In the genomic region with DNA sequence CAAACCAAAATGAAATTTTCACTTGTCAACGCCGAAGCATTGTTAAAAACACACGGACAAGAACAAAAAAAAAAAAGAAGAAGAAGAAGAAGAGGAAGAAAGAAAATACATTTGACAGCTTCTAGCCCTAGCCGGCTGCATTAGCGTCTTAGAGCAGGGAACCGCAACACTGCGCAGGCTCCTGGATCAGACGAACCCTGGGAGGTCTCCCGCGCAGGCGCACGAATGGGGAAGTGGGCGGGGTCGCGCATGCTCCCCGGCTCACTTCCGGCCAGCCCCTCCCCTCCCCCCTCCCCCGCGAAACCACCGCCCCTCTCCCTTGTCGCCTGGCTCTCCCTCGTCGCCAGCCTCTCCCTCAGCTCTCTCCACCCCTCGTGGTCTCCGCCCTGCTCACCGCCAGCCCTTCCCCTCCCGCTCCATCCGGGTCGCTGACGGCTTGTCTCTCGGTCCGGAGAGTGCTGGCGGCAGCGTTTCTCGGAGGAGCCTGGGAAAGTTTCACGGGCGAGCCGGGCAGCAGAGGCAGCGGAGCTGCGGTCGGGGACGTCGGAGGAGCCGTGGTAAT, we compare ENCODE assay signal across 8 mouse cellular contexts. TPM values are rescaled to one million over a fixed set of nuclear protein-coding genes. Genes with fewer than 3 reads are reported as not detected.
DNase-seq lines count a peak whose midpoint lies in the region; ATAC-seq and TF ChIP-seq lines count a peak whose summit lies in the region.

Gene Herc4, plus strand, starts transcription at position 318 of the 562 bp plus-strand sequence.

- peak within 1 kb of the TSS; percentile 47 for H3K27ac ChIP-seq in ES-Bruce4 (ENCODE audit: insufficient read depth, low read length)
- H3K27ac ChIP-seq in forebrain, embryonic 13.5 days: peak within 1 kb of the TSS; percentile 96
- peak within 1 kb of the TSS; percentile 100 for H3K27ac ChIP-seq in liver, postnatal 0 days (ENCODE audit: low read depth)
- peak within 1 kb of the TSS; percentile 85 for H3K27ac ChIP-seq in neural tube, embryonic 14.5 days (ENCODE audit: low read depth, low read length)

- H3K27me3 ChIP-seq in ES-Bruce4 (ENCODE audit: control insufficient read depth, insufficient read depth, low read length, poor library complexity, severe bottlenecking): no peaks in the 10 kb centered on the region
- no peaks in the 10 kb centered on the region for H3K27me3 ChIP-seq in forebrain, embryonic 13.5 days
- H3K27me3 ChIP-seq in liver, postnatal 0 days (ENCODE audit: insufficient read depth, low read length): no peaks in the 10 kb centered on the region
- H3K27me3 ChIP-seq in neural tube, embryonic 14.5 days (ENCODE audit: control insufficient read depth, insufficient read depth, low read length): no peaks in the 10 kb centered on the region

- intact Hi-C loops in heart, postnatal 10 days (cut with DNase I): loop anchor here (5.0 to 10.0 kb wide), 4 partner anchors 41 to 219 kb away; partner anchors contain the start of genes Dnajc12, Hnrnph3, Mypn and Pbld2

- TF ChIP-seq POLR2A in ES-Bruce4 (IDR thresholded peaks at IDR 0.05; ENCODE audit: insufficient read depth, low read length): peak; percentile 38

- TF ChIP-seq EP300 in ES-Bruce4 (IDR thresholded peaks at IDR 0.05; ENCODE audit: insufficient read depth, low read depth, low read length): 0 out of 2 replicates have a peak, but pooled peaks have one; percentile 45
- TF ChIP-seq EP300 in liver, postnatal 0 days (IDR thresholded peaks at IDR 0.05; ENCODE audit: low read depth): no peak

- no peaks in the 10 kb centered on the region for H3K9me3 ChIP-seq in ES-Bruce4 (replicated peaks; ENCODE audit: control insufficient read depth, insufficient read depth, low read length, poor library complexity, severe bottlenecking)
- no peaks in the 10 kb centered on the region for H3K9me3 ChIP-seq in forebrain, embryonic 13.5 days (replicated peaks)
- no peaks in the 10 kb centered on the region for H3K9me3 ChIP-seq in liver, postnatal 0 days (ENCODE audit: low read length)
- H3K9me3 ChIP-seq in neural tube, embryonic 14.5 days (ENCODE audit: control insufficient read depth, low read length): no peaks in the 10 kb centered on the region

- WGBS in forebrain, embryonic 13.5 days: 0% methylated on average over 40 of the region's 44 CpGs
- under 1% methylated on average over 43 of the region's 44 CpGs for WGBS in large intestine, adult 2 months
- WGBS in liver, postnatal 0 days (ENCODE audit: insufficient replicate concordance): 3% methylated on average over 38 of the region's 44 CpGs
- WGBS in neural tube, embryonic 14.5 days: under 1% methylated on average over 37 of the region's 44 CpGs

- TF ChIP-seq CTCF in ES-Bruce4 (IDR thresholded peaks at IDR 0.05; ENCODE audit: low read depth, low read length): no peak
- no peak for TF ChIP-seq CTCF in liver, postnatal 0 days (IDR thresholded peaks at IDR 0.05; ENCODE audit: low read depth)

- peaks cover 15% of the 10 kb centered on the region for H3K36me3 ChIP-seq in ES-Bruce4 (ENCODE audit: control insufficient read depth, insufficient read depth, low read length, poor library complexity, severe bottlenecking)
- no peaks in the 10 kb centered on the region for H3K36me3 ChIP-seq in forebrain, embryonic 13.5 days (ENCODE audit: poor library complexity, severe bottlenecking)
- H3K36me3 ChIP-seq in liver, postnatal 0 days (replicated peaks; ENCODE audit: insufficient read depth, low read length): no peaks in the 10 kb centered on the region
- H3K36me3 ChIP-seq in neural tube, embryonic 14.5 days (ENCODE audit: control insufficient read depth, insufficient read depth, low read length): no peaks in the 10 kb centered on the region

- ATAC-seq in cerebellum, adult (ENCODE audit: insufficient number of reproducible peaks, low FRiP score, low TSS enrichment): peak; percentile 98
- ATAC-seq in forebrain, embryonic 13.5 days: peak; percentile 99
- peak; percentile 99 for ATAC-seq in liver, postnatal 0 days
- peak; percentile 98 for ATAC-seq in neural tube, embryonic 14.5 days (ENCODE audit: low read depth)

- peak within 1 kb of the TSS; percentile 91 for H3K9ac ChIP-seq in ES-Bruce4 (ENCODE audit: low read depth, poor library complexity, severe bottlenecking)
- H3K9ac ChIP-seq in forebrain, embryonic 13.5 days: peak within 1 kb of the TSS; percentile 96
- peak within 1 kb of the TSS; percentile 99 for H3K9ac ChIP-seq in liver, postnatal 0 days (replicated peaks)
- peak within 1 kb of the TSS; percentile 74 for H3K9ac ChIP-seq in neural tube, embryonic 14.5 days (replicated peaks; ENCODE audit: low read depth, low read length)

- H3K4me2 ChIP-seq in forebrain, embryonic 13.5 days: peak within 1 kb of the TSS; percentile 67
- peak within 1 kb of the TSS; percentile 76 for H3K4me2 ChIP-seq in liver, postnatal 0 days (ENCODE audit: low read depth, low read length)
- peak within 1 kb of the TSS; percentile 74 for H3K4me2 ChIP-seq in neural tube, embryonic 14.5 days (ENCODE audit: low read depth, low read length)

- H3K4me1 ChIP-seq in ES-Bruce4 (ENCODE audit: control insufficient read depth, insufficient read depth, low read length): peaks cover 1% of the 10 kb centered on the region
- peaks cover 23% of the 10 kb centered on the region for H3K4me1 ChIP-seq in forebrain, embryonic 13.5 days
- peaks cover 14% of the 10 kb centered on the region for H3K4me1 ChIP-seq in liver, postnatal 0 days (ENCODE audit: insufficient read depth)
- peaks cover 12% of the 10 kb centered on the region for H3K4me1 ChIP-seq in neural tube, embryonic 14.5 days (ENCODE audit: control insufficient read depth, insufficient read depth, low read length)

- peak within 1 kb of the TSS; percentile 81 for H3K4me3 ChIP-seq in ES-Bruce4 (ENCODE audit: low read depth, low read length)
- H3K4me3 ChIP-seq in forebrain, embryonic 13.5 days: peak within 1 kb of the TSS; percentile 91
- H3K4me3 ChIP-seq in liver, postnatal 0 days (ENCODE audit: low read depth, low read length): peak within 1 kb of the TSS; percentile 99
- H3K4me3 ChIP-seq in neural tube, embryonic 14.5 days (ENCODE audit: low read depth, low read length): peak within 1 kb of the TSS; percentile 64

- DNase-seq in heart, postnatal 10 days: peak; percentile 94 to 96
- DNase-seq in large intestine, adult 2 months (ENCODE audit: low read depth, low spot score): peak; percentile 82
- peak; percentile 99 for DNase-seq in liver, postnatal 0 days
- peak; percentile 98 for DNase-seq in testis, postnatal 10 days (ENCODE audit: low spot score)

RNA-seq across cellular contexts. Expression of gene Herc4, which starts in this region (rescaled TPM):
- polyA plus RNA-seq in ES-Bruce4 (2011; ENCODE audit: insufficient read depth, insufficient read length, low read depth, missing spikeins): 123 and 139 TPM in 2 replicates
- polyA plus RNA-seq in forebrain, embryonic 13.5 days (2015; fragmentation: Nextera tagmentation; extraction: Ambion mirVana): 33.6 and 38.1 TPM in 2 replicates
- total RNA-seq in heart, postnatal 10 days (2021): 10 to 100 TPM; 39.9 to 40.0 TPM
- polyA plus RNA-seq in large intestine, adult 2 months (2012; rRNA removed): 15.6 and 17.7 TPM in 2 replicates
- polyA plus RNA-seq in liver, postnatal 0 days (2015; fragmentation: Nextera tagmentation; extraction: Ambion mirVana): 22.5 and 22.9 TPM in 2 replicates
- polyA plus RNA-seq in neural tube, embryonic 14.5 days (2014; fragmentation: Nextera tagmentation; extraction: Ambion mirVana): 29.5 and 33.2 TPM in 2 replicates

Comparison
In these comparisons a context has a peak if more than half of its experiments do, and no peak if none do; other contexts are left out.
1. Peak in every context shown above with its lines: DNase-seq, ATAC-seq, H3K4me3 ChIP-seq and H3K27ac ChIP-seq.
2. H3K27ac ChIP-seq: peak in every context shown above with its lines; median percentile 100 in liver, postnatal 0 days; 96 in forebrain, embryonic 13.5 days; 85 in neural tube, embryonic 14.5 days; 47 in ES-Bruce4.